Mouse (Mus musculus): ENCODE measurements at regions not wholly inside any gene's neighbourhood (a gene's known extent, or its start where the extent isn't known, plus 50 kb on each side); places are given as distances from the start of the nearest gene placed in this dataset.

DNA sequence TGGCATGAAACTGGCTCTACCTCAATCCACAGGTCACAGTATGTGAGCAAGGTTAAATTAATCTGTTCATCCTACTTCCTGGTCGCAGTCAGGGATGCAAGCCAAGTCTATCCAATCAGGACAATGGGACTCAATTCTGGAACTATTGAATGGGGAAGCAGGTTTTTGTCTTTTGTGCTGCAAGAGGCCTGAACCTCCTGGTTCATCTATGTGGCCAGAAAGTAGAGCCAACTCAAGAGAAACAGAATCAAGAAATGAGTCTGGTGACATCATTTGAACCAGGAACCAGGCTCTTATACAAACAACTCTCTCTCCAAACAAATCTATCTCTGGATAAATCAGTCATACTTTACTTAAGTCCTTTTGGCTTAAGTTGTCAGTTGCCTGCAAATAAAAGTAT is 294.7 kb upstream of the Usp25 start:
- DNase-seq: no peak

DNA sequence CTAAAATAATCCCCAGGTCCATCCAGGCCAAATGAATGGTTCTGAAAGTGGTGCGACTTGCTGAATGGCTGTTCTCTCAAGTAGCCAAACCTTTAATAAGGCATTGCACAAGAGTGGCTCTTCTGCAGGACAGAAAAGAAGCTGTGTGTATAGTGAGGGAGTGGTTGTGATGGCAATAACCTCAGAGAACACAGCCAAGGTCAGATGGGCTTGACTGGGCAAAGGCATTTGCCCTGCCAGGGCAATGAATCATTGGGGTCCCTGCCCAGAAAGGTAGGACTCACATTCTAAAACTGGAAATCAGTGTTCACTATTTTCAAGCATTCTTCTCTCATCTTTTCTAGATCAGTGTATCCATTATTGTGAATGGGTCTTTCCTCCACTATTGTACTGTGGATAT is 295.4 kb upstream of the Usp25 start:
- peak; percentile 11 for DNase-seq

DNA sequence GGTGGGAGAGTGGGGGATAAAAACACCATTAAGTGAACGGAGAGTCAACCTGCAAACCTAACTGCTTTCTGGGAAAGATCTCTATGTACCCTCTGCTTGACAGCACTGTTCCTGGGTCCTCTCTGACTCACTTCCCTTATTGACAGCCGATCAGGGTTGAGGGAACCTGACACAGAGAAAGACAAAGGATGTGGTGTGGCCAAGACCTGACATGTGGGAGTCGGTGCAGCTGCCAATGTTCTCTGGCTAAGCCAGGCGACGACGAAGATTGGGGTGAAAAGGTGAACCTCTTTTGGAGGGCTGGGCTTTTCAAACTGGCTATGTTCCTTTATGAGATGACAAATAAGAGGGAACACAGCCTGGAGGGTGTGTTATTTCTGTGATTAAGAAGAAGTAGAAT is 318.6 kb upstream of the Usp25 start:
- DNase-seq: no peak

DNA sequence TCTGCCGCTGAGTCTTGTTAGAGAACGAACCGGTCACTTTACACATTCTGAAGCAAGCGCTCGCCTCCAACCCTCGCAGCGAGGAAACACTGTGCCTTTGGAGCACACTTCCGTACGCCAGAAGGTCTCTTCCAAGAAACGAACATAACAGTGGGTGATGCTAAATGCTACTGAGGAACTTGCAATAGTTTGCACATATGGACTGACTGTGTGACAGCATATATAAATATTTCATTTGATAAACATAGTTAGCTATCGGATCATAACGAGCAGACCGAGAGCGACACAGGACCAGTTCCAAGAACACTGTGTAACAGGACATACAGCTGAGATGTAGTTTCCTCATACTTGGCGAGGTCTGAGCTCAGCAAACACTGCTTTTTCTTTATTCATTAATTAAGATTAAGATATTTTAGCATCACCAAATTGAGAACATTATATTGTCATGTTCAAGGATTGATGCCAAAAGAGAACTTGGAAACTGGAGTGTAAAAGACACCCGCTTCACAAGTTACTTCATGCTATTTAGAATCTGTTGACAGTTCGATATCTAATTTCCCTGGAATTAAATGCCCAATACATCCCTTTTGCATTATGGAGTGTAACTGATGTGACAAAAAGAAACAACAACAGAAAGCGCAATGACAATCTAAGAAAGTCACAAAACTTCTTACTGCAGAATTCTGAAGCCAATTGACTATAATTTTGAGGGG is 314.3 kb upstream of the Nrip1 start:
- DNase-seq: no peak

DNA sequence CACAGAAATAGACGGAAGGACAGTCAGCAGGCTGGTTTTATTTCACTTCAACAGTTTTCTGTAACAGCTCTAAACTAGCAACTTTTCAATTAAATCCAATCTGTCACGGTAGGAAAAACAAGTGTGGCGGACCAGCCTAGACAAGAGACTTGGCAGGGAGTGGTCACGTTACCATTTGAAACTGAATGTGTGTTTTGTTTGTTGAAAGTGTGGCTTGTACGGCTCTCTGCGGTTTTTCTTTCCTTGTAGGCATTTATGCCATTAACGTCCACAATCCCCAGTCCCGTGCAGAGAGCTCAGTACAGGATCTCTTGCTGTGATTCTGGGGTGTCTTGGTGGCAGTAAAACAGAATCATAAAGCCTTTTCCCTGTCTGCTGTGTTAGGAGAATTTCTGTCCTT is 311.9 kb upstream of the Nrip1 start:
- no peak for DNase-seq

DNA sequence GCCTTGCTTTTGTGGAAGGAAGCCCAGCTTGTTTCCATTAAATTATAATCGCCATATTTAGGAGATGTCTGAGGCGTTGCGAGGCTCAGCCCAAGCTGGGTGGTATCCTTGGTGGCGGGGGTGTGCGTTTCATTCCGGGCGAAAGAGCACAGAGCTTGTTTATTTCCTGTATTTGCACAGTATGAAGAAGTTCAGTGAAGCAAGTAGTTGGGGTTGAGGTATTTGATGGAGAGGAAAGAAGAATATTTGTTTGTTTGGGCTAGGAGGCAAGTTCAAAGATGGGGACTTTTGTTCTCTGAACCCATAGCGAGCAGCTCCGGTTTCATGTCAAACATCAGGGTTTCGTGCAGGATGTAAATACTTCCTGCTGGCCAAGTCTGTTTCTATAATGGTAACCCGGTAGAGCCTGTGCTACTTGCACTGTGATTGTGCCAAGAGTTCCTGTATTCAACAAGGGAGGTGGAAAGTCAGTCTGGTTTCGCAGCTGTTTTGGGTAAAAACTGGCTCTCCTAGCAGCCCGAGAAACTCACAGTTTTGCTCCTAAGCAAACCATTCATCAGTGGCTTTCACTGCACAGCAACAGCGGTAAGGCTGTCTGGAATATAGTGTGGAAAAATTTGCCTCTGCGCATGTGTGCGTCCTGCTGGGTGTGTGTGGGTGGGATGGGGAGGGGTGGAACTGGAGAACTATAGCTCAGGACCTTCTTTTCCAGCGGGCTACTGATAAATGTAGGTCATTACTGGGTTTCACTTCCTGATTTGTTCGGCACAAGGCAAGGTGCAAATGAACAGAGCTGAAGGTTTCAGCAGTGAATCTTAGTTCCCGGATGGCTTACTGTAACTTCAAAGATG is 306.7 kb upstream of the Nrip1 start:
- DNase-seq: peak; percentile 6

DNA sequence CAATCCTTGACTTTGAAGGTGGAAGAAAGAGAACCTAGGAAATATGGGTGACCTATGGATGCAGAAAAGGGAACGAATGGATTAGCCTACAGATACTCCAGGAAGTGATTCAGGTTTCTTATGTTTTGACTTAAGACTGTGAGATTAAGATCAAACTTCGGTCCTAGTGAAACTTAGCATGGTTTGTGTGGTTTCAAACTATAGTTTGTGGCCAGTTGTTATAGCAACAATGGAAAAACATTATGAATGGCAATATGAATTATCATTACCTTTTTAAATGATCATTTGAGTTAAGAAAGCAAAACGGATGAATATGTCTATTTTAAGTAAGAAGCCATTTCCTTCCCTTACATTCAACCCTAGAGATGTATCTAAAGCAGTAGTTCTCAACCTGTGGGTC is 305.3 kb upstream of the Nrip1 start:
- DNase-seq: no peak

DNA sequence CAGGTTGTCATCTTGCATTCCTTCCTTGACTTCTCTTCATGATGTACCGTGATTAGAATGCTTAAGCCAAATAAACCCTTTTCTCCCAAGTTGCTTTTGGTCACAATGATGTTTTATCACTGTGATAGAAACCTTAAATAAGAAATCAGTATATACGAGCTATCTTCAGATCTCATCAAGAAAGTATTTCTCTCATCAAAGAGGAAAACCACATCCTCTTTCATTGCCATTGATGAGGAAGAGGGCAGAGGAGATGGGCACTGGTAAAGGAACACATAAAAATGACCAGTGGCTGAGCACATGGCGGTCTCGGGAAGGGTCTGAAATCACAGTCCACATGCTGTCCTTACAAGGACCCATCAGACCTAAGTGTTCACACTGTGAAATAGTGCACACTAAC is 296.2 kb upstream of the Nrip1 start:
- DNase-seq: no peak

DNA sequence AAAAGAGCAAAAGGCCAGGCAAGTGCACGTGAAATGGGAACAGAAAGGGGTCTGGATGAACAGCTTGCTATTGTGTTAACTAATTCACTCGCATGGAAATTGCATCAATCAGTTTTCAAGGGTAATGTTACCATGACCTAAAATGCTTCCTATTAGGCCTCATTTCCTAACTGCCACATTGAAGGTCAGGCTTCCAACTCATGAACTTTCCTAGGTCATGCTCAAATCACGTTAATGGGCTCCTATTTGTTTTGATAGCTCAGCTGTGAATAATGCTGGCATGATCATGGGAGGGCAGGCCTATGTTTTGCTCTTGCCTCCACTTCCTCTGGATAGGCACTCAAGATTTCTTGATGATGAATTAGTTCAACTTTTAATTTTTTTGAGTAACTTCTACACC is 293.4 kb upstream of the Nrip1 start:
- DNase-seq: no peak

DNA sequence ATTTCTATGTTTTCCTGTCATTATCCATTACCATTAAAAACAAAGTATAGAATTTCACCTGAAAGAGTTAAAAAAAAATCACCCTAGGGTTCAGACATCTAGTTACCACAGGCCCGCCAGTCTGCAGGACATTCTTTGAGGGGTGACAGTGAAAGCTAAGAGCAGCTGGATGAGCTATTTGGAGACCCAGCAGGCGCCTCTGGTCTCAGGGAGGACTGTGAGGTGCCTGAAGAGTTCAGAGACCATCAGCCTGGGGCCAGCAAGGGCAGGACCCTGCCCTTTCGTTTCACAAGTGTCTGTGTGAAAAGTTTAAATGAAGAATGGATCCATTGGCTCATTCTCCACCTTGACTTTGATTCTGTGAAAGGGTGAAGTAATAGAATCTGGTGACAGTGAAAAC is 281.5 kb upstream of the Nrip1 start:
- no peak for DNase-seq

DNA sequence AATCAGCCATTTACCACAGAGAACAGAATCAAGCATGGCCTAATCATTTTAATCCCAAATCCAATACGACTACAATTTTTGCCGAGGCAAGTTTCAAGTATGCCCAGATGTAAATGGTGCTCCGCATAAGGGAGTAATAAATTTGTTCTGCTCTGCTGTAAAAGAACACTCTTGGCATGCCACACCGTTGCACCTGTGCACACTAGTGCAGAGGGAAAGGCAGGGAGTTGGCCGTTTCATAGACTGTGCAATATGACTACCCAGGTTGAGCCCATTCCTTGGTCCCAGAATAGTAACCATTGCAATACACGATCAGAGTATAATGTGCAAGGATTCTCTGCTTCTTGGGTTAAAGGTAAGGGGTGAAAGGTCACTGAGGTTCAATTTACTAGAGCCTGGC is 270.7 kb upstream of the Nrip1 start:
- no peak for DNase-seq

DNA sequence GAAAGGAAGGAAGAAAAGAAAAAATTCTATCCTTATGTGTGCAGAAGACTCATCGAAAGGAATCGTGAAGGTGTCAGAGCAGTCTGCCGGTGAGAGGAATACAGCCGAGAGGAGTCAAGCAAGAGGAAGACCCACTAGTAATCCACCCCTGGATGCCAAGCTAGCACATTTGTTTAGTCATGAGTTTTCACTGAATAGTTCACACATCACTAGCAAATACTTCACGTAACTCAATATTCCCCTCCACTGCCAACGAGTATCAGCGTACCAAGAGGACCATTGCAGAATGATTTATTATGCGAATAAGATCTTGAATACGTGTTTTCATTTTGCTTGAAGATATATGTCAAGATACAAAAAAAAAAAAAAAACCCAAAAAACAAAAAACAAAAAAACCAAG is 270.2 kb upstream of the Nrip1 start:
- no peak for DNase-seq

DNA sequence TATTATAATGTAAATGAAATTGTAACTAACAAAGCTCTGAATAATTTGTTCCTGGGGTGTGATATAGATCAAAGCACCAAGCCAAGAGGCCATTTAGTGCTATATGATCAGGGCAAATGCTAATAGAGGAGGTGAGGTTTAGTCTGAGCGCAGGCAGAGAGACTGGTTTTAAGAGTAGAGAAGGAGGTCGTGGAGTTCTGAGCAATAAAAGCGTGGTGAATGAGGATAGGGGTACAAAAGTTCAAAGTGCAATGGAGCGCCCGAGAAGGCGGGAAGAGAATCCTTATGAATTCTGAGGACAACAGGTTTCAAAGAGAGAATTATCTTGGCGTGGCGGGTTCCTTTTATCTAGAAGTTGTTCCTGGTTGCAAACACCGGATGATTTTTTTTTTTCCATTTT is 261.5 kb upstream of the Nrip1 start:
- DNase-seq: no peak

DNA sequence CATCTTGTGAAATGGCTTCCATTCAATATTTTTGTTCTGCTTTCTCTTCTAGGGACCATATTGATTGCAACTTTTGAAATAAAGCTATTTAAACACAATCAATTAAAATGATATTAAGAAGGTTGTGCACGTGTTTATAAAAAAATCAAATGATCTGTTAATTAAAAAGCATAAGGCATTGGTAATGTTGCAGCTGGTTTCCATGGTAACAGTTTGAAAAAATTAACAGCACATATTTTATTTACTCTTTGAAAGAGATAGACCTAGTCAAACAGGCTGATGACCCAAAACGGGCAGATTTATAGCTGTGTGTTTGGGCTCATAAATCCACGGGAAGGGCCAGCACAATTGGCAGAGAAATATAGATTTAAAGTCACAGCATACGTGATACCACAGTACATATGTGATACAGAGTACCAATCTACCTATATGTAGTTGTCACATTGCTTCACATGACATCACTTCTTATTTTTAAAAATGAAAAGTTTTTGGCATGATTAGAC is 260.6 kb upstream of the Nrip1 start:
- DNase-seq: no peak

DNA sequence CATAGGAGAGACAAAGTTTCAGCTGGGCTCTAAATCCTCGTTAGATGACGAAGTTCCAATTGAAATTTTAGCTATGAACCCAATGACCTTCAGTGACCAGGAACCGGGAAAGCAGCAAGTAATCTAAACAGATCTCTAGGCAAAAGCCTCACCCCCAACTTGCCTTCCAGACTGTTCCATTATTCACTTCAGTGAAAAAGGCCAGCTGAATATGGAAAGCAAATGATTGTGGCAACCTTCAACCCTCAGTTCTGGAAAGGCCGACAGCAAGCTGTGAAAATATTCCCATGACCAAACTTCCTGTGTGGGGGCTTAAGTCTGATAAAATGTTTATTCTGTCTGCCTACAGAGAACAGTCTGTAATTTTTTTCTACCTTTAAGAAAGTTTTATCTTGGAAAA is 252.5 kb upstream of the Nrip1 start:
- DNase-seq: no peak

DNA sequence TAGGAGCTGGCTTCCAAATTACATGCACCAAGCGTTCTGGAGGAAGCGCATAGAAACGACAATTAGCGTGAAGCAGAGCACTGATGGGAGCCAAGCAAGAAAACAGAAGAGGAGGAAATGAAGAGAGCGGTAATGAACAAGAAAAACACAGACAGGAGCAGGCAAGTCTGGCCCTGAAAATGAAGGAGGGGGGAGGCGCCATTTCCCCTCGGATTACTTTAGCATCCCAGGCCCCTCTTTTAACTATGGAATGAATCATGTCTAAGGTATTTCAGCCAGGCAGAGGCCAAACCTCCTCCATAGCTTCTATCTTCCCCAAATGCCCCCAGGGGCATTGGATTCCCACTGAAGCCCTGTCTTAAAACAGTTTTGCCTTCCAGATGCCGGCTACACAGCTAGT is 248.1 kb upstream of the Nrip1 start:
- DNase-seq: no peak

DNA sequence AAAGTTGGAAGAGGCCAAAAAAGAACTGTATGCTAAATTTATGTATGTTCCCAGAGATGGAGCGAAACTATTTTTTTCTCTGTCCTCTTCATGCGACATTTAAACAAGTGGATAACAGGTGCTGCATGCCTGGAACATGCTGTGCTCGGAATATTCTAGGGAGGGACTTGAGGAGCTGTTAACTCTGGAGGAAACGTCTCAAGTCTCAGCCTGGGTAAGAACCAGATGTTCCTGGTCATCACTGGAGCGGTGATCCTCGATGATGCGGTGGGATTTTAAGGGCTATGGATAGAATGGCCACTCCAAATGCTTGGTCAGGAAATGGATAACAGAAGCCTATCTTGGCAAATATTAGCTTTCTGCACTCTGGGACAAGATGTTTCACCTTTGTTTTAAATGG is 244.7 kb upstream of the Nrip1 start:
- DNase-seq: no peak

DNA sequence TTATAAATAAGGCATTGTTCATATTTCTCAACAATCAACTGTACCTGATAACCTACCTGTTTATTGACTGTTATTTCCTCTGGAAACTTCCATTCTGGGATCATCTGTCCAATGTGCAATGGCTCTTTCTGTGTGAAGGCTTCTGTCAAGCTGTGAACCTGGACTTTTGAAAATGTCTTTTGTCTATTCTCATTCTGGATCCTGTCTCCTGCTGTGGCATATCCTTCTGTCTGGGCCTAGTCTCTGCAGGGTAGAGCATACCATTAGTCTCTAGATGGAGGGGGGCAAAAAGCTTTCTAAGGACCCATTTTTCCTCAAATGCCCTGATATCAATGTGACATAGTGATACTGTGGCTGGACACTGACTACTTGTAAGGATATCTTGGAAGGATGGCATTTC is 237.4 kb upstream of the Nrip1 start:
- no peak for DNase-seq

DNA sequence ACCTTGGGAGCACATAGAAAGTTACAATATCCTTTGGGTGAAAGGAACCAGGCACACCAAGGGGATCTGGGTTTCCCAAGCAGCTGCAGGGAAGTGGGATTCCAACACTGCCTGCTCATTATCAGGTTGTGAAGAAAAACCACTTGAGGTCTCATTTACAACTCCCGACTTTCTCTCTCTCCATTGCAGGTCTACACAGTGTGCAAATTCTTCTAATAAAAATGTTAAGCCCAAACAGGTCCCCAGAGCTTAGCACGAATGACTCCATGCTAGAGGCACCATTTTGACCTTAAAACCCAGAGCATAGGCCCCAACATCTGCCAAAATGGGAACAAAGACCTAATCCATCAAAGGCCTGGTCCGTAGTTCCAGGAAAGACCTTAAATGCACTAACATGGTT is 231.3 kb upstream of the Nrip1 start:
- no peak for DNase-seq

DNA sequence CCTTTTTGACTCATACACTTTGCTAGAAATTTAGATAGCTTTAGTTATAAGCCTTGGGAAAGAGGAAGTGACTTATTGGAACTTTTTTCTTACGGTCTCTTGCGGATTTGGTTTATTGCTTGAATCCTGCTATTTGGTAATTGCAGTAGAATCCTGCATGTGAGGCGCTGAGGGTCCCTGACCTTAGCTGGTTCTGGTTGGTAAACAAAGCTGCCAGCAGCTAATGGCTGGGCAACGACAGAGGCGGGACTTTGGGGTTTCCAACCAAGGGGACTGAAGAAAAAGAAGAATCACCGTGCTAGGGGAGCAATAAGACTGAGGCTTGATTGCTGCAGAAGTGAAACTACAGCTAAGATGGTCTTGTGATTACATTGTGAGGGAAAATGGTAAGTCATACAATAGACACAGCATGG is 230.2 kb upstream of the Nrip1 start:
- no peak for DNase-seq

DNA sequence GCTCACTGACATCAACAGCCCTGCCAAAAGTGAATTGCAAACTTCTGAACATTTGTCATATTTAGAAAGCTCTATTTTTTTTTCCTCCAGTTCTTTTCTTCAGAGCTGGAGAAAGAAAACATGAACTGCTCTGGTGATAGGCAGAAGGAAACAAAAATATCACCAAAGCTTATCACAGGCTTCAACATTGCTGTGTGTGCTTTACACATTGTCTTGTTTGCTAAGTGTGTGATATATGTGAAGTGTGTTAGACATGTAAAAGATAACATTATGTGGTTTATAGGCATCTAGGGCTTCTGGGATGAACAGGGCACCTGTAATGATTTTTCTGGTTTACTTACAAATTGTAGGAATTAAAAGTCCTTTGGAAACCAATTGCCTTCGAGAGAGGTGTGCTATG is 229.8 kb upstream of the Nrip1 start:
- DNase-seq: no peak

DNA sequence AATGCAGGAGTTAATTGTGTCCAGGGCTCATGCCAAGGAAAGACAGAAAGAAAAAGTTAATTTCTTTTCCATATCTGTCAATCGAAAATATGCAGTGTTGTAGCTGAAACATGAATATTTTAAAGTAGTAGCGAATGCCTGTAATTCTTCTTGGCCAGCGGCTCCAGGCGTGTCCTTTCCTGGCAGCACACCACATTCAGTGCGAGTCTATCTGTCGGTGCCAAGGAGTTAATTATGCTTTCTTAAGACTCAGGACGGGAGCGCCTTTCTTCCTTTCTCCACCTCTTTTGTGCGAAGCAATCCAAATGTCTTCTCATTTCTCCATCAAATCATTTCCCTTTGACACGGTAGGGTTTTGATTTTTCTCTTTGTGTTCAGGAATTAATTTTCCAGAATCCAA is 226.5 kb upstream of the Nrip1 start:
- peak; percentile 42 for DNase-seq

DNA sequence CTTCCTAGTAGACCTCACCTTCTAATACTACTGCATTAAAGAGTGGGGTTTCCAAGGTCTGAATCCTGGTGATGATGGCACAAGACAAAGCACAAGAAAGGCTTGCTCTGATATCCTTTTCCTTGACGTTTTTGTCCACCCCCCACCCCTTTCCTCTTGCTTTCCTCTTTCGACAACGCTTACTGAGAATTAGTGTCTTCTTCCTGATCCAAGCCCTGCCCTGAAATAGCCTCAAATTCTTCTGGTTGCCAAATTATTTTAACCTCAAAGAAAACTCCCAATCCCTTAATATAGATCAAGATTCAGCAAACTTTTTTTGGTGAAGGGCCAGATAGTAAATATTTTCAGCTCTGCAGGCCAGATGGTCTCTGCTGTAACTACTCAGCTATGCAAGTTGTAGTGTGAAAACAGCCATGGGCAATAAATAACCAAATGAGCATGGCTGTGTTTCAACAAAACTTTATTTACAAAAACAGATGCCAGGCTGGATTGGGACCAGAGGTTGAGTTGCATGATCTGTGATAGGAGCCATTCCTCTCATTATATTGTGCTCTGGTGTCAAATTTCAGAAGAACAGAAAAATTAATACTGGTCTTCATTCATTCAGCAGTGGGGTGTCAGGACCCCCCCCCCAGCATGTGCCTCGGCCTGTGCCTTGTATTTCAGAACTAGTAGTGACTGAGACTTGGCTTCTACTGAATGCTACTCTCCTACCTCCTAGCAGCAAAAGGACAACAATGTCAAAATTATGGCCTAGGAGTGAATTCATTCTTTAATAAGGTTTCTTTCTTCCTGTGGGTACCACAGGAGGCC is 218.5 kb upstream of the Nrip1 start:
- no peak for DNase-seq

All from adrenal gland, postnatal 14 days (tissue).